Mouse (Mus musculus): ENCODE measurements around the gene Pan2. TPM values are rescaled to one million over a fixed set of nuclear protein-coding genes. Genes with fewer than 3 reads are reported as not detected.
A peak's percentile ranks its signal among the peaks of the same experiment; 100 is the strongest.

The Pan2 gene
- polyA plus RNA-seq, 1 experiment from 2014 or later = 14.8 TPM

- H3K4me2 ChIP-seq (ENCODE audit: low read depth, low read length) = peak overlapping the region; percentile 79
- H3K27ac ChIP-seq (ENCODE audit: low read length) = peak overlapping the region; percentile 98
- 28% methylated on average over 3 of the region's 3 CpGs for WGBS (ENCODE audit: insufficient replicate concordance)
- peak; percentile 45 for ATAC-seq (ENCODE audit: low read depth)
- H3K4me3 ChIP-seq (ENCODE audit: low read depth, low read length) = peak overlapping the region; percentile 95
- peaks cover 51% of the 10 kb centered on the region for H3K4me1 ChIP-seq (ENCODE audit: control insufficient read depth, low read depth, low read length)
- H3K9ac ChIP-seq (ENCODE audit: low read depth, low read length) = peak overlapping the region; percentile 93
- no peaks in the 10 kb centered on the region for H3K36me3 ChIP-seq (ENCODE audit: control insufficient read depth, insufficient read depth)
- H3K27me3 ChIP-seq (ENCODE audit: control insufficient read depth, insufficient read depth, low read depth, low read length) = no peaks in the 10 kb centered on the region
- H3K9me3 ChIP-seq (replicated peaks; ENCODE audit: control insufficient read depth, low read length) = no peaks in the 10 kb centered on the region
Observed at GRCm38 (mm10) chr10:128336597-128336996, 33.5 kb downstream of the Pan2 start.

DNA sequence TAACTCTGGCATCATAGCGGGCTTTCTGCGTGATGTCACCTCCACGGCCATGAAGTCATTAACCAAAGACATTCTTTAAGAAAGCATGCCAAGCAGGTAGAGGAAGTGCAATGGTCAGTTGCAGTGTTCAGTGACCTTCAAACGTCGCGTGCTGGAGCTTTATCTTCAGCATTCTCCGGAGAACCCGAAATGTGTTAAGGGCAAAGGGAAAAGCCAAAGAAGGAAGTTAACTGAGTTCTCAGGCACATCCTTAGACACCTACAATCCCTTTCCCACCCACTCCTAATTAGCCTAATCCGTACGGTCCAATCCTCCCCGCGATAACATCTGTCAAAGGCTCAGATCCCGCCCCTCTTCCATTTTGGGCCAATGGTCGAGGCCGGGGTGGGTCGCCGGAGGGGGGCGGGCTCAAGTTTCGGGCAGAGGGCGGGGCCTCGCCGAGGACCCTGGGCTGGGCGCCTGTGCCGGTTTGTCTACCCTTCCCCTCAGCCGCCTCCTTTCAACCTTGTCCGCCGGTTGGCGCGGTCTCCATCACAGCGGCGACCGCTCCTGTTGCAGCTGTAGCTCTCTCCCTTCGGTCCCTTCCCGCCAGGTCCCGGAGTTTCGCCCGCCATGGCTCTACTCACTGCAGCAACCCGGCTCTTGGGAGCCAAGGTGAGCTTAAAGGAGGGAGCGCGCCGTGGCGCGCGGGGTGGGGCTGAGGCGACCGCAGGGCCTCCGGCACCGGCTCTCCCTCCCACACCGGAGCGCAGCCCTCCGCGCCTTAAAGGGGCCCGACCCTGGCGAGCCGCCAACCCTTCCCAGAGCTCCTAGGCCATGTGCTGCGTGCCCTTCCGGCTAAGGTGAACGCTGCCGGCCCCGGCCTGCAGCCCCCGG is 34.4 kb downstream of the Pan2 start, which contains the start of gene Cs:
TSS of gene Cs (plus strand) at position 429 of the 876 bp plus-strand sequence.
- Histone ChIP-seq H3K9me3 (replicated peaks; ENCODE audit: control insufficient read depth, low read length) (no peaks in the 10 kb centered on the region), H3K4me1 (ENCODE audit: control insufficient read depth, low read depth, low read length) (peaks cover 55% of the 10 kb centered on the region), H3K4me2 (ENCODE audit: low read depth, low read length) (peak within 1 kb of the TSS; percentile 79), H3K4me3 (ENCODE audit: low read depth, low read length) (peak within 1 kb of the TSS; percentile 95), H3K9ac (ENCODE audit: low read depth, low read length) (peak within 1 kb of the TSS; percentile 93), H3K36me3 (ENCODE audit: control insufficient read depth, insufficient read depth) (no peaks in the 10 kb centered on the region), H3K27ac (ENCODE audit: low read length) (peak within 1 kb of the TSS; percentile 98), H3K27me3 (ENCODE audit: control insufficient read depth, insufficient read depth, low read depth, low read length) (no peaks in the 10 kb centered on the region)
- under 1% methylated on average over 61 of the region's 61 CpGs for WGBS (ENCODE audit: insufficient replicate concordance)
- peak; percentile 88 for ATAC-seq (ENCODE audit: low read depth)

DNA sequence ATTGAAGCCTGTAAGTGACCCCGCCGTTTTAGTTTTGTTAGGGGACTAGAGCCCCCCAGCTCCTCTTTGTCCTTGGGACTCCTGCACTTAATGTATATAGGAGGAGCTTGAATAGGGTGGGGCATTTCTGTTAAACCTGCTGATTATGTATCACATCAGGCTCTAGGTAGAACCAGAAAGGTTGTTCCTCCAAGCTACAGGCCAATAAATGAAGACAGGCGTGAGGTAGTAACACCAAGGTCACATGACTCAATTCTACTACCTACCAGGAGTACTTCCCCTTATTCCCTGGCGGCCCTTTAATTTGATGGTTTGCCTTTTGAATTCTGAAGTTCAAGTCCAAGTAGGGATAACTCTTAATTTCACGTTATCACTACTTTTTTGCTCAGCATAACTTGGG is 35.3 kb downstream of the Pan2 start:
- peak overlapping the region; percentile 93 for H3K9ac ChIP-seq (ENCODE audit: low read depth, low read length)
- peaks cover 62% of the 10 kb centered on the region for H3K4me1 ChIP-seq (ENCODE audit: control insufficient read depth, low read depth, low read length)
- peak overlapping the region; percentile 79 for H3K4me2 ChIP-seq (ENCODE audit: low read depth, low read length)
- no peaks in the 10 kb centered on the region for H3K36me3 ChIP-seq (ENCODE audit: control insufficient read depth, insufficient read depth)
- H3K27me3 ChIP-seq (ENCODE audit: control insufficient read depth, insufficient read depth, low read depth, low read length) = no peaks in the 10 kb centered on the region
- H3K27ac ChIP-seq (ENCODE audit: low read length) = peak overlapping the region; percentile 98
- WGBS (ENCODE audit: insufficient replicate concordance) = 8% methylated on average over 5 of the region's 5 CpGs
- no peaks in the 10 kb centered on the region for H3K9me3 ChIP-seq (replicated peaks; ENCODE audit: control insufficient read depth, low read length)
- H3K4me3 ChIP-seq (ENCODE audit: low read depth, low read length) = peak overlapping the region; percentile 95
- peak; percentile 1; the same call in 1 of the 2 replicates for ATAC-seq (ENCODE audit: low read depth)

DNA sequence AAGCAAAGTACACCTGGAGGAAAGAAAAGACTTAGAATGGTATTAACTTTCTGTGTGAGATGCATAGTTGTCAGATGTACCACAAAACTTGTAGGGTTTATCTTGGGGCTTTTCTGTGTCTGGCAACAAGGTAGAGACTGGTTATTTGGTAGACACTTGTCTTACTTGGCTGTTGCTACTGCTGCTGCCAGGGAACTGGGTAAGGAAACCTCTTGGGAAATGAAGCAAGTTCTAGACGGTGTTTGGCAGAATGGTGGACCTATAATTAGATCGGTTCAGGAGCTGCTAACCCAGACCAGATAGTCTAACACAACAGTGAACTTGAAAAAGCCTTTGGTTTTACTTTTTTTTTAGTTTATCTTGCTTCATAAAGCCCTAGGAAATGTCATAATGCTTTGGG is 35.8 kb downstream of the Pan2 start:
- H3K9ac ChIP-seq (ENCODE audit: low read depth, low read length) = peak overlapping the region; percentile 93
- peak overlapping the region; percentile 98 for H3K27ac ChIP-seq (ENCODE audit: low read length)
- peaks cover 67% of the 10 kb centered on the region for H3K4me1 ChIP-seq (ENCODE audit: control insufficient read depth, low read depth, low read length)
- H3K9me3 ChIP-seq (replicated peaks; ENCODE audit: control insufficient read depth, low read length) = no peaks in the 10 kb centered on the region
- no peaks in the 10 kb centered on the region for H3K36me3 ChIP-seq (ENCODE audit: control insufficient read depth, insufficient read depth)
- 40% methylated on average over 2 of the region's 2 CpGs for WGBS (ENCODE audit: insufficient replicate concordance)
- peak overlapping the region; percentile 79 for H3K4me2 ChIP-seq (ENCODE audit: low read depth, low read length)
- H3K27me3 ChIP-seq (ENCODE audit: control insufficient read depth, insufficient read depth, low read depth, low read length) = no peaks in the 10 kb centered on the region
- peak overlapping the region; percentile 95 for H3K4me3 ChIP-seq (ENCODE audit: low read depth, low read length)
- ATAC-seq (ENCODE audit: low read depth) = no peak

DNA sequence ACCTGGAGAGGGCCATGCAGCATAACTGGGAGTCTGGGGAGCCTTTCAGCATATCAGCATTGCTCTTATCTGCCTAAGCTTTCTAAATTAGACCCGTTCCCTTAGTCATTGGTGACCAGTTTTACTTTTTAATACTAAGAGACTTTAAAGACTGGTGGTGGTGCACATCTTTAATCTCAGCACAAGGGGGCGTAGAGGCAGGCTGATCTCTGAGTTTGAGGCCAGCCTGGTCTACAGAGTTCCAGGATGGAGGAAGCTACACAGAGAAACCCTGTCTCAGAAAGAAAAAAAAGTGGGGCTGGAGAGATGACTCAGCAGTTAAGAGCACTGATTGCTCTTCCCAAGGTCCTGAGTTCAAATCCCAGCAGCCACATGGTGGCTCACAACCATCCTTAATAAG is 37.1 kb downstream of the Pan2 start:
- 39% methylated on average over 2 of the region's 2 CpGs for WGBS (ENCODE audit: insufficient replicate concordance)
- H3K27me3 ChIP-seq (ENCODE audit: control insufficient read depth, insufficient read depth, low read depth, low read length) = no peaks in the 10 kb centered on the region
- no peak overlapping the region for H3K4me3 ChIP-seq (ENCODE audit: low read depth, low read length)
- no peak for ATAC-seq (ENCODE audit: low read depth)
- peak overlapping the region; percentile 46; the same call in 1 of the 2 replicates for H3K27ac ChIP-seq (ENCODE audit: low read length)
- H3K4me2 ChIP-seq (ENCODE audit: low read depth, low read length) = peak overlapping the region; percentile 79; the same call in 1 of the 2 replicates
- H3K9me3 ChIP-seq (replicated peaks; ENCODE audit: control insufficient read depth, low read length) = no peaks in the 10 kb centered on the region
- H3K36me3 ChIP-seq (ENCODE audit: control insufficient read depth, insufficient read depth) = no peaks in the 10 kb centered on the region
- no peak overlapping the region; the same call in 1 of the 2 replicates for H3K9ac ChIP-seq (ENCODE audit: low read depth, low read length)
- H3K4me1 ChIP-seq (ENCODE audit: control insufficient read depth, low read depth, low read length) = peaks cover 72% of the 10 kb centered on the region

GRCm38 (mm10) chr10:128343436-128343835 is 40.3 kb downstream of the Pan2 start:
- Histone ChIP-seq H3K27me3 (ENCODE audit: control insufficient read depth, insufficient read depth, low read depth, low read length) (no peaks in the 10 kb centered on the region), H3K9me3 (replicated peaks; ENCODE audit: control insufficient read depth, low read length) (no peaks in the 10 kb centered on the region), H3K4me2 (ENCODE audit: low read depth, low read length) (no peak overlapping the region), H3K36me3 (ENCODE audit: control insufficient read depth, insufficient read depth) (no peaks in the 10 kb centered on the region), H3K4me1 (ENCODE audit: control insufficient read depth, low read depth, low read length) (peaks cover 62% of the 10 kb centered on the region), H3K9ac (ENCODE audit: low read depth, low read length) (no peak overlapping the region), H3K4me3 (ENCODE audit: low read depth, low read length) (no peak overlapping the region), H3K27ac (ENCODE audit: low read length) (peak overlapping the region; percentile 20)
- 85% methylated on average over 1 of the region's 1 CpGs for WGBS (ENCODE audit: insufficient replicate concordance)
- no peak for ATAC-seq (ENCODE audit: low read depth)

GRCm38 (mm10) chr10:128344568-128345275 is 41.6 kb downstream of the Pan2 start:
- 8% methylated on average over 7 of the region's 7 CpGs for WGBS (ENCODE audit: insufficient replicate concordance)
- Histone ChIP-seq H3K27ac (ENCODE audit: low read length) (peak overlapping the region; percentile 94), H3K4me3 (ENCODE audit: low read depth, low read length) (peak overlapping the region; percentile 48)

GRCm38 (mm10) chr10:128347541-128347940 is 44.4 kb downstream of the Pan2 start:
- no peak for ATAC-seq (ENCODE audit: low read depth)
- Histone ChIP-seq H3K27me3 (ENCODE audit: control insufficient read depth, insufficient read depth, low read depth, low read length) (no peaks in the 10 kb centered on the region), H3K9ac (ENCODE audit: low read depth, low read length) (no peak overlapping the region), H3K27ac (ENCODE audit: low read length) (no peak overlapping the region), H3K36me3 (ENCODE audit: control insufficient read depth, insufficient read depth) (peaks cover 16% of the 10 kb centered on the region), H3K9me3 (replicated peaks; ENCODE audit: control insufficient read depth, low read length) (no peaks in the 10 kb centered on the region), H3K4me2 (ENCODE audit: low read depth, low read length) (no peak overlapping the region), H3K4me3 (ENCODE audit: low read depth, low read length) (no peak overlapping the region), H3K4me1 (ENCODE audit: control insufficient read depth, low read depth, low read length) (peaks cover 32% of the 10 kb centered on the region)
- 85% methylated on average over 8 of the region's 8 CpGs for WGBS (ENCODE audit: insufficient replicate concordance)

More at GRCm38 (mm10) chr10:128344568-128345275, 41.6 kb downstream of the Pan2 start:
- peaks cover 50% of the 10 kb centered on the region for H3K4me1 ChIP-seq (ENCODE audit: control insufficient read depth, low read depth, low read length)
- peak overlapping the region; percentile 55 for H3K9ac ChIP-seq (ENCODE audit: low read depth, low read length)
- H3K4me2 ChIP-seq (ENCODE audit: low read depth, low read length) = peak overlapping the region; percentile 76
- peak; percentile 92 for ATAC-seq (ENCODE audit: low read depth)
- no peaks in the 10 kb centered on the region for H3K36me3 ChIP-seq (ENCODE audit: control insufficient read depth, insufficient read depth)
- no peaks in the 10 kb centered on the region for H3K27me3 ChIP-seq (ENCODE audit: control insufficient read depth, insufficient read depth, low read depth, low read length)
- H3K9me3 ChIP-seq (replicated peaks; ENCODE audit: control insufficient read depth, low read length) = no peaks in the 10 kb centered on the region
